Mouse (Mus musculus): ENCODE data around the gene Creb3l1.

The Creb3l1 gene

DNA sequence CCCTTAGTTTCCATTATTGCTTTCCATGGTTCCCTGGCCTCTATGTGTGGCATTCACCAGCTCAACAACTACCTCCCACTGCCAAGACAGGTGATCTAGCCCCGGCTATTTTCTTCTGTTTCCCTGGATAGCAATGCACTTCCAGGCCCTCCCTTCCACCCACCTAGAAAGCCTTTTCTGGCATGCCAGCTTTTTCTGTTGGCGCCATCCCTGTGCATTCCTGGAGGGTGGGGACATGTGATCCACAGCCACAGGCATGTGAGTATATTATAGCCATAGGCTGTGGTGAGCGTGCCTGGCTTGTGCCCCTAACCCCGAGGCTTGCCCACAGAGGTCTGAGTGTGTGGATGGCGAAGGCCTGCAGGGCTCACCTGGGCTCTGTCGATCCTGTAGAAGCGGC is 88.1 kb downstream of the Creb3l1 start:
- peak; percentile 46 for DNase-seq

DNA sequence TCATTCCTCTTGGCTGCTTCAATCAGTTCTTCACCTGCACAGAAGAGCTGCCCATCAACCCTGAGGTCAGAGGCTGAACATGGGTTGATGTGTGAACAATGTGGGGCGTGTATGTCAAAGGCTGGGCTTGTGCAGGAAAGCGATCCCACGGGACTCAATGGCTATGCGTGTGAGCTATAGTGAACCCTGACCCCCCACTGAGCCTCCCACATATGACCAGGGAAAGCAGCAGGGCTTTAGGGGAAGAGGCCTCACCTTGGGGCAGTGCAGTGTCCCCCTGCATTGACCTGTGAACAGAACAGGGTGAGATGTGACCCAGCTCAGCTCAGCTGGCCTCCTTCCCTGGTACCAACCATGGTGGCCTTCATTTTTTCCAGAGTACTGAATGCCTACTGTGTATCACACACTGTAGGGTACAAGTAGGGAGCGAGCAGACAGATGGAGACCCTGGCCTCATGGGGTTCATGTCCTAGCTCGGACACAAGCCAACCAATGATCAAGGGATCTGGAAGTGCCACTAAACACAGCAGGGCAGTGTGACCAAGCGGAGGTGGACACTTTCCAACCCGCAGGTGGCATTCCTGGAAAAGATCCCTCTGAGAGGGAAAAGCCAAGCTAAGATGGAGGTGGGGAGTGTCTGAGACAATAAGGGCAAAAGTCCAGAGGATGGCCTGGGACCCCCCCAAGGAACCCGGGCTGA is 89.3 kb downstream of the Creb3l1 start:
- DNase-seq, result peak; percentile 83

GRCm38 (mm10) chr2:91934016-91934415 is 90.3 kb downstream of the Creb3l1 start:
- DNase-seq, result no peak

DNA sequence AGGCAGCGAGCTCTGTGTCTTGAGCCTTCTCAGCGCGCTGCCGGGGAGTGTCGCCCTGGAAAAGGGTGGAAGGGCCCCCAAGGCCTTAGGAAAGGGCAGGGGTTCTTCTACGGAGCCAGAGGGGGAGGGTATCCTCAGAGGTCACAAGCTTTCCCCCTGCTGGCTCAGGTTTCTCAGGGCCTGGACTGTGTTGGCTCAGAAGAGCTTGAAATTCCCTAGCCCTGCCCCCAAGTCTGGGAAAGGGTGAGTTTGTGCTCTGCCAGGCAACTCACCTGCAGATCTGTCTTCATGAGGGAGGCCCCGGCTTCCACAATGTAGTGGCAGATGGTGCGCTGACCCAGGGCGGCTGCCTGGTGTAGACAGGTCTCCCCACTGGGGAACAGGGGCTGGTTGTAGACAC is 90.8 kb downstream of the Creb3l1 start:
- DNase-seq, result peak; percentile 88

GRCm38 (mm10) chr2:91932737-91933350 is 91.5 kb downstream of the Creb3l1 start:
- DNase-seq, result peak; percentile 78

Measured in cerebellum, adult 9-10 months (tissue).